Mouse (Mus musculus) embryonic fibroblast, embryonic 13.5 days (primary cell): ENCODE results near the gene Zwilch.
"Not testable (repeated sequence)": the region's sequence is repeated elsewhere in the genome, so short reads cannot be mapped to it uniquely, and the experiment has no call there.

Source experiments
- CTCF ChIP-seq: IDR thresholded peaks from 2 replicates; pipeline ENCODE4 v1.5.1; 2011; ENCODE audit warnings: mild to moderate bottlenecking, control low read depth, low read length, moderate library complexity, borderline replicate concordance; ENCODE audit not compliant: insufficient read depth
- POLR2A ChIP-seq: IDR thresholded peaks from 2 replicates; pipeline ENCODE4 v1.6.1; 2011; ENCODE audit warnings: low read depth, mild to moderate bottlenecking, control low read depth, low read length, moderate library complexity

GRCm38 (mm10) chr9:64138896-64139295, 34.0 kb downstream of the Zwilch start:
- TF ChIP-seq CTCF, POLR2A: not testable (repeated sequence)
